ENCODE assay signal across 16 mouse cellular contexts in the genomic region with DNA sequence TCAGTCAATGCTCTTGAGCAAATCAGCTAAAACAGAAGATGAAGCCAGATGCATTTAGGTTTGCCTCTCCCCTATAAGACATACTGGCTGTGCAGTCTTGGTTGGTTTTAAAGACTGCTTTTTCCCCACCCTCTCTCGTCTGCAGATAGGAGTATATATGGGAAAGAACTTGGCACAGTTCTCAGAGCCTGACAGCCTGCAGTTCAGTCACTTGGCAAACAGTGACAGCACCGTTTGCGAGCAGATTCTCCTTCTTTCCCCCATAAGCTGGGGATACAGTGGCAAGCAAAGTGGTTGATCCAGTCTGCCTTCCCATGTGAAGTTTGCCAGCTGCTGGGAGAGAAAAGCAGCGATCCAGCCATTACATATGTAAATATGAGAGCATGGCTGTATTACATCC. TPM values are rescaled to one million over a fixed set of nuclear protein-coding genes. Genes with fewer than 3 reads are reported as not detected.
DNase-seq lines count a peak whose midpoint lies in the region; ATAC-seq lines count a peak whose summit lies in the region.
"Had no signal": no experiment of that assay in that cellular context is flagged by ENCODE, and none has a peak within 500 bp of the region (broad histone marks: within the 10 kb centered on the region; RNA-seq: fewer than 3 reads in every experiment).

No protein-coding gene starts in this region.

- H3K36me3 ChIP-seq in forebrain, embryonic 14.5 days (ENCODE audit: control insufficient read depth, insufficient read depth, low read length), result no peaks in the 10 kb centered on the region
- H3K36me3 ChIP-seq in forebrain, embryonic 10.5 days (replicated peaks), result peaks cover 78% of the 10 kb centered on the region
- H3K36me3 ChIP-seq: embryonic facial prominence, embryonic 15.5 days; heart, embryonic 13.5 days had no signal

- ATAC-seq in forebrain, embryonic 14.5 days, result peak; percentile 86; the same call in 1 of the 2 replicates

- no peak overlapping the region for H3K4me3 ChIP-seq in forebrain, embryonic 14.5 days (ENCODE audit: low read depth, low read length)
- no peak overlapping the region for H3K4me3 ChIP-seq in forebrain, embryonic 10.5 days
- H3K4me3 ChIP-seq: embryonic facial prominence, embryonic 15.5 days; heart, embryonic 13.5 days; hindbrain, embryonic 12.5 days; midbrain, embryonic 12.5 days; neural tube, embryonic 13.5 days had no signal

- H3K4me1 ChIP-seq in forebrain, embryonic 14.5 days (ENCODE audit: control insufficient read depth, insufficient read depth, low read length), result no peaks in the 10 kb centered on the region
- H3K4me1 ChIP-seq in forebrain, embryonic 10.5 days, result peaks cover 4% of the 10 kb centered on the region; the same call in 1 of the 2 replicates
- H3K4me1 ChIP-seq: embryonic facial prominence, embryonic 15.5 days; heart, embryonic 13.5 days; hindbrain, embryonic 12.5 days; midbrain, embryonic 12.5 days had no signal

- peak overlapping the region; percentile 48; the same call in 1 of the 2 replicates for H3K27ac ChIP-seq in forebrain, embryonic 14.5 days (ENCODE audit: low read depth, low read length)
- no peak overlapping the region for H3K27ac ChIP-seq in forebrain, embryonic 10.5 days
- H3K27ac ChIP-seq: embryonic facial prominence, embryonic 15.5 days; heart, embryonic 13.5 days; hindbrain, embryonic 12.5 days; midbrain, embryonic 12.5 days; neural tube, embryonic 13.5 days had no signal

- intact Hi-C loops in left cerebral cortex, postnatal 14 days (cut with DNase I), result no loop called here

- H3K9me3 ChIP-seq in forebrain, embryonic 14.5 days (replicated peaks; ENCODE audit: control insufficient read depth, low read length), result no peaks in the 10 kb centered on the region
- no peaks in the 10 kb centered on the region for H3K9me3 ChIP-seq in forebrain, embryonic 10.5 days
- H3K9me3 ChIP-seq: embryonic facial prominence, embryonic 15.5 days; heart, embryonic 13.5 days; hindbrain, embryonic 12.5 days; midbrain, embryonic 12.5 days; neural tube, embryonic 13.5 days had no signal

- no peak overlapping the region for H3K4me2 ChIP-seq in forebrain, embryonic 14.5 days (ENCODE audit: low read length)
- H3K4me2 ChIP-seq: embryonic facial prominence, embryonic 15.5 days; heart, embryonic 13.5 days; hindbrain, embryonic 12.5 days; liver, embryonic 11.5 days; midbrain, embryonic 12.5 days; neural tube, embryonic 13.5 days had no signal

- H3K27me3 ChIP-seq in forebrain, embryonic 14.5 days (replicated peaks; ENCODE audit: control insufficient read depth, insufficient read depth, low read length), result no peaks in the 10 kb centered on the region
- H3K27me3 ChIP-seq in forebrain, embryonic 10.5 days (ENCODE audit: poor library complexity, severe bottlenecking), result no peaks in the 10 kb centered on the region
- H3K27me3 ChIP-seq: embryonic facial prominence, embryonic 15.5 days; heart, embryonic 13.5 days; hindbrain, embryonic 12.5 days; midbrain, embryonic 12.5 days; neural tube, embryonic 13.5 days had no signal

- H3K9ac ChIP-seq in forebrain, embryonic 14.5 days (ENCODE audit: low read length), result no peak overlapping the region
- H3K9ac ChIP-seq: embryonic facial prominence, embryonic 15.5 days; heart, embryonic 13.5 days; hindbrain, embryonic 12.5 days; midbrain, embryonic 12.5 days; neural tube, embryonic 13.5 days had no signal

- WGBS in forebrain, embryonic 14.5 days, result 57% methylated on average over 4 of the region's 4 CpGs
- 94% methylated on average over 4 of the region's 4 CpGs for WGBS in forebrain, embryonic 10.5 days

- DNase-seq in forebrain, embryonic 14.5 days (ENCODE audit: low spot score), result peak; percentile 82
- no peak for DNase-seq in forebrain, embryonic 10.5 days (ENCODE audit: extremely low spot score, low spot score)
- peak; percentile 25 to 66 for DNase-seq in left cerebral cortex, postnatal 14 days (ENCODE audit: low spot score in 2 of 2)
- no peak for DNase-seq in left cerebral cortex, adult 11 months (ENCODE audit: low spot score)
- peak; percentile 32 for DNase-seq in cerebellum, adult 8-10 months
- peak; percentile 44 to 48 for DNase-seq in layer of hippocampus, adult 8-10 months (ENCODE audit: low spot score in 2 of 2)
- no peak for DNase-seq in c-Kit-positive CD71-positive TER-119-positive erythroid progenitor cells, embryonic 14.5 days (ENCODE audit: low spot score)
- DNase-seq in yolk sac, embryonic 10.5 days (ENCODE audit: low spot score), result no peak
- DNase-seq: adrenal gland, adult 2 months; kidney, adult 9 months had no signal

RNA-seq across cellular contexts. Expression of a gene that starts 12.3 kb away (rescaled TPM):
- polyA plus RNA-seq in forebrain, embryonic 14.5 days (2014; fragmentation: Nextera tagmentation; extraction: Ambion mirVana), result 47.8 and 57.2 TPM in 2 replicates
- polyA plus RNA-seq in forebrain, embryonic 10.5 days (2016; fragmentation: Nextera tagmentation; extraction: Ambion mirVana), result 147 and 152 TPM in 2 replicates
- total RNA-seq in left cerebral cortex, postnatal 14 days (2021), result 10 to 100 TPM; 42.8 to 51.6 TPM
- total RNA-seq in layer of hippocampus, adult 8-10 months (2022), result 10 to 100 TPM; 86.0 to 95.0 (median 87.0) TPM

Comparison
In these comparisons a context has a peak if more than half of its experiments do, and no peak if none do; other contexts are left out.
1. DNase-seq: peak in forebrain, embryonic 14.5 days (single experiment), left cerebral cortex, postnatal 14 days (2 of 2), cerebellum, adult 8-10 months (single experiment) and layer of hippocampus, adult 8-10 months (2 of 2); none in forebrain, embryonic 10.5 days (single experiment), left cerebral cortex, adult 11 months (single experiment), c-Kit-positive CD71-positive TER-119-positive erythroid progenitor cells, embryonic 14.5 days (single experiment) and yolk sac, embryonic 10.5 days (single experiment).